Mouse (Mus musculus) layer of hippocampus, postnatal 36 days (tissue): ENCODE data around the gene Nxpe3. TPM values are rescaled to one million over a fixed set of nuclear protein-coding genes. Genes with fewer than 3 reads are reported as not detected.

Experiments used
- DNase-seq, 2 experiments: peaks; one replicate each; pipeline ENCODE4 v3.0.0; 2022
- total RNA-seq, 2 experiments: library from RNA; stranded (reverse); gene quantifications; 2 replicates each; pipeline ENCODE4 v1.2.3; 2021

Nxpe3 gene
- total RNA-seq, 2 experiments from 2014 or later: 11.7 to 12.0 TPM

DNA sequence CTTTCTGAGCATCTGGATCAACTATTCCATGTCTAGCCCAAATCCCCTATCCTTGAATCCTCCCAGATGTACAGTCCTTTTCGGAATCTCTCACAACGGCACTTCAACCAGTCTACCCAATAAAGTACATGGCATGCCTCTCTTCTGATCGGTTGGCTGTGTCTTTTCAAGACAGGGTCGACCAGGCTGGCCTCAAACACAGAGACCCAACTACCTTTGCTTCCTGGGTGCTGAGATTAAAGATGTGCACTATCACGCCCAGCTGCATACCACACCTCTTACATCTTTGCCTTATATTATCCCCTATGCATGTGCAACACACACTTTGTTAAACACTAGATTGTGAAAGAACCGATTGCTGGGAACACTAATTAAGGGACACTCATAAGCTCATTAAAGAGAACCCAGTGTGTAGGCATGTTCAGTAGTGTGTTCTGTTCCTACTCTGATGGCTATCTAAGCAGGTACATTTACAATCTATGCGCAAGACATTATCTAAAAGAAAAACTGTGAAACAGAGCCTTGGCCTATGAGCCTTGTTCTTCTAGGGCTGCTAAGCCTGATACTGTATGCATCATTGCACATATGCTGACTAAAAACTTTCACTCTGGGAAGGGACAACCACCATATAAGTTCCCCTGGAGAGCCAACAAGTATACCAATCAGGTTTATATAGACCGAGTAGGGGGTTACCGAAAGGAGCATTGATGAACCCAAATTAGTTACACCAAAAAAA lies 85.1 kb downstream of the Nxpe3 start:
- no peak for DNase-seq

DNA sequence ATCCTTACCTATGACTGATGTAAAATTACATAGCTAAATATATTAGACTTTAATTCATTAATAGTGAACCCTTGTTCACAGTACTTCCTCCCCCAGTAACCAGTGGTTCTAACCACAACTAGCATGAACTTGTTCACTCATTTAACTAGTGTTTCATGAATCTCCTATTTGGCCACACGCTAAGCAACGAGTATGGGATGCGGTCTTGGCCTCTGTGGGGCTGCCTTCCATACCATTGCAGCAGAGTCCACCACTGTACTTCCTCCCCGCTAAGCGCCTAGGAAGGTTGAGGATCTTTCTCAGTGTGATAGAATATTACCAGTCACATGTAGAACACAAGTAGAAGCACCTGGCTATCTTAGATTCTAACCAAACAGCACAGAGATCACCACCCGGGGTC lies 85.7 kb downstream of the Nxpe3 start:
- no peak for DNase-seq

- no peak for DNase-seq
These were observed 87.6 kb downstream of the Nxpe3 start for GRCm38 (mm10) chr16:55807505-55807932.

- no peak for DNase-seq
These were observed 90.3 kb downstream of the Nxpe3 start for GRCm38 (mm10) chr16:55804799-55805198.

DNA sequence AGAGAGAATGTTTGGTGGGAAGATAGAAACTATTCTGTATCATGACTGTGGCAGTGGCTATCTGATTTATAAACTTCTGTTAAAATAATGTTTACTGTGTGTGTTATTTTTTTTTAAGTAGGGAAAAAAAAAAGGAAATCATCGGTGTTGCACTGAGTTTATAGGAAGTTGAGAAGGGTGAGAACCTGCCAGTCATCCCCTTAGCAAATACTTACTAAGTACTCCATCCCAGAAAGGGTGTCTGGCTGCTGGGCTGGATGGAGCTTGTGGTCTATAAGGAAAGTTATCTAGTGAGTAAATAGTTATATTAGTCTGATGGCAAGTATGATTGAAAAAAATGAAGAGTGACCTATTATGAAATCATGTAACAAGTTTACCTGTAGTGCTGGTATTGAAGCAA lies 93.5 kb downstream of the Nxpe3 start:
- no peak for DNase-seq

DNA sequence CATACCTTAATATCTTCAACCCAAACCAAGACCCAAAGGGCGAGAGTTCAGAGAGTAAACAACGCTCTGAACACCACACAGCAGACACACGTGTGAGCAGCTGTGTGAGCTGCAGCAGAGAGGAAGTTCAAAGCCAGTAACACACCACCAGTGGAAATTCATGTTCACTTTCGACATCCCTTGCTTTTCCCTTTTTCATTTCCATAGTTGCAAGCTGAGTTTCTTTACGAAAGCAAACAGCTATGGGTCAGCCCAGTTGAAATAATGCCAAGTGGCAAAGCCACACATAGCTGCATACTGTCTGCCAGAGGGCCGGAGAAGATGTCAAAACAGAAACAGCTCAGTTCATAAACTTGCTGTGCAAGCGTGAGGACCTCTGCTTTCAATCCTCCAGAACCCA lies 96.2 kb downstream of the Nxpe3 start:
- no peak for DNase-seq

DNA sequence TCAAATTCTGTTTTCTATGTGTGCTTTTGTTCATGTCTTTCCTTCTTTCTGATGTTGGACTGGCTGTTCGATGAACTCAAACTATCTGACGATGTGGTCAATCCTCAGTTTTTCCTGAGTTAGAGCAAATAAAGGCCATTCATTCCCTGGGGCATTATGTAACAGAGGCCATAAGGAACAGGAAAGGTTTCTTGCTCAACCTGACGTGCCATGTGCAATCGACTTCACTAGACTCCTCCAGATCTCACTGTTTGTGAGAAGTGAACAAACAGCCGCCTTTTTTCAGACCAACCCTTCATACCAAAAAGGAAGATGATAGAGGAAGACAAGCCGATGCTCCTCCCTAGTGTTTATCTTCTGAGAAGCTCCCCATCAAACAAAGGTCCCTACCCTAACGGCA lies 104.8 kb downstream of the Nxpe3 start:
- no peak for DNase-seq

Other genes with a start within 250 kb of the Nxpe3 start
- 1 to 10 TPM; 6.1 to 6.5 TPM for gene Nfkbiz, start 56.4 kb downstream of the Nxpe3 start, total RNA-seq
- 10 to 100 TPM; 17.2 to 17.4 TPM for gene Cep97, start 39.6 kb upstream of the Nxpe3 start, total RNA-seq
- 100 to 1,000 TPM; 392 to 411 TPM for gene Rpl24, start 71.0 kb upstream of the Nxpe3 start, total RNA-seq
- 10 to 100 TPM; 50.3 to 52.2 TPM for gene Zbtb11, start 78.6 kb upstream of the Nxpe3 start, total RNA-seq
- gene Pcnp, start 134.5 kb upstream of the Nxpe3 start, total RNA-seq: 100 to 1,000 TPM; 153 to 157 TPM
- 10 to 100 TPM; 10.3 to 11.4 TPM for gene Trmt10c, start 142.5 kb upstream of the Nxpe3 start, total RNA-seq
- 10 to 100 TPM; 50.3 to 51.2 TPM for gene Senp7, start 153.1 kb upstream of the Nxpe3 start, total RNA-seq